Mouse (Mus musculus) intestine, postnatal 0 days (tissue): Measurements from ENCODE around the gene Zbtb20. TPM values are rescaled to one million over a fixed set of nuclear protein-coding genes. Genes with fewer than 3 reads are reported as not detected.

Source experiments
- ATAC-seq: fragments of 200-750 bp; cut with Nextera tagmentation; 2 replicates; pipeline ENCODE4 v1.8.0; 2017; ENCODE audit warnings: mild to moderate bottlenecking, moderate TSS enrichment, moderate library complexity
- H3K27ac ChIP-seq: fragments of 300-500 bp; sonication (generic); 2 replicates; pipeline ENCODE4 v1.5.1; 2014; ENCODE audit warnings: mild to moderate bottlenecking, low read depth, low read length, moderate library complexity
- H3K27me3 ChIP-seq: fragments of 300-500 bp; sonication (generic); replicated peaks from 2 replicates; pipeline ENCODE4 v1.6.1; 2014; ENCODE audit warnings: low read length, mixed read lengths; ENCODE audit not compliant: control insufficient read depth, insufficient read depth
- H3K36me3 ChIP-seq: fragments of 300-500 bp; sonication (generic); 2 replicates; pipeline ENCODE4 v1.6.1; 2014; ENCODE audit warnings: mild to moderate bottlenecking, moderate library complexity; ENCODE audit not compliant: control insufficient read depth, insufficient read depth
- H3K4me1 ChIP-seq: fragments of 300-500 bp; sonication (generic); replicated peaks from 2 replicates; pipeline ENCODE4 v1.6.1; 2014; ENCODE audit warnings: antibody characterized with exemption, low read length, mixed read lengths; ENCODE audit not compliant: control insufficient read depth, insufficient read depth
- H3K4me2 ChIP-seq: fragments of 300-500 bp; sonication (generic); replicated peaks from 2 replicates; pipeline ENCODE4 v1.6.1; 2014; ENCODE audit warnings: low read depth, mild to moderate bottlenecking, moderate library complexity
- H3K4me3 ChIP-seq: fragments of 300-500 bp; sonication (generic); 2 replicates; pipeline ENCODE4 v1.5.1; 2014; ENCODE audit warnings: low read depth, low read length
- H3K9ac ChIP-seq: fragments of 300-500 bp; sonication (generic); 2 replicates; pipeline ENCODE4 v1.6.1; 2014; ENCODE audit warnings: mild to moderate bottlenecking, low read depth, low read length
- H3K9me3 ChIP-seq: fragments of 300-500 bp; sonication (generic); 2 replicates; pipeline ENCODE4 v1.6.1; 2016; ENCODE audit warnings: mixed run types; ENCODE audit not compliant: control insufficient read depth
- CTCF ChIP-seq: sonication (generic); IDR thresholded peaks from 2 replicates; pipeline ENCODE4 v1.5.1; 2016; ENCODE audit warnings: low read depth, mild to moderate bottlenecking, control low read depth, antibody characterized with exemption, moderate library complexity
- WGBS: fragments of 180-500 bp; shearing (Covaris S2); extraction: QIAGEN DNeasy Blood & Tissue Kit; methylation state at CpG from one replicate; pipeline ENCODE4 v1.1.7; 2014; 5-methylcytosine and 5-hydroxymethylcytosine counted together
- polyA plus RNA-seq: library from polyadenylated mRNA; unstranded; fragments of >200 nt; fragmentation: Nextera tagmentation; extraction: Ambion mirVana; gene quantifications from 2 replicates; pipeline ENCODE4 v1.2.1, GENCODE M21; 2015

The Zbtb20 gene
- polyA plus RNA-seq, 1 experiment from 2014 or later, result 10.6 TPM

DNA sequence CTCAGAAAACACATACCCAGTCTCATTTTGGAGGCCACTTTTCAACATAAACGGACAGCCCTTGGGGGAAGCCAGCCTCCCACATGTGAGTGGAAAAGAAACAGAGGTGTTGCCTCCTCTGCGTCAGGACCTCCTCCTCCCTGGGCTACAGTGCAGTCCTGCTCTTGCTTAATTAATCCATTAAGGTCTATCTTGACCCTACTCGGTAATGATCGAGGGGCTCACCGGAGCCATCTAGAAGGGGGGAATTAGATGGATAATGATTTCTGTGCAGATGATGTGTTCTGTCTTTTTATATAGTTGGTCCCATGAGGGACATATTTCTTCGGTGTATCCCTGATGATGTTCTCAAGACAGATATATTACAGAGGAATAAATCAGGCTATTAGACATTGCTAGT, 655.6 kb downstream of the Zbtb20 start:
- Histone ChIP-seq H3K4me2 (no peak overlapping the region), H3K4me1 (no peaks in the 10 kb centered on the region), H3K9me3 (no peaks in the 10 kb centered on the region), H3K36me3 (no peaks in the 10 kb centered on the region), H3K27ac (no peak overlapping the region), H3K9ac (no peak overlapping the region), H3K27me3 (no peaks in the 10 kb centered on the region), H3K4me3 (no peak overlapping the region)
- no peak for TF ChIP-seq CTCF
- 89% methylated on average over 6 of the region's 6 CpGs for WGBS
- ATAC-seq, result no peak

GRCm38 (mm10) chr16:43534103-43534502, 658.4 kb downstream of the Zbtb20 start:
- no peak overlapping the region for H3K9ac ChIP-seq
- H3K27me3 ChIP-seq, result no peaks in the 10 kb centered on the region
- no peak overlapping the region for H3K27ac ChIP-seq
- H3K4me2 ChIP-seq, result no peak overlapping the region
- H3K4me1 ChIP-seq, result no peaks in the 10 kb centered on the region
- no peak overlapping the region for H3K4me3 ChIP-seq
- ATAC-seq, result no peak
- TF ChIP-seq CTCF, result no peak
- WGBS, result 93% methylated on average over 3 of the region's 3 CpGs
- H3K9me3 ChIP-seq, result no peaks in the 10 kb centered on the region
- no peaks in the 10 kb centered on the region for H3K36me3 ChIP-seq

- no peak for ATAC-seq
- 84% methylated on average over 1 of the region's 1 CpGs for WGBS
These were observed 660.2 kb downstream of the Zbtb20 start for GRCm38 (mm10) chr16:43535912-43536311.

DNA sequence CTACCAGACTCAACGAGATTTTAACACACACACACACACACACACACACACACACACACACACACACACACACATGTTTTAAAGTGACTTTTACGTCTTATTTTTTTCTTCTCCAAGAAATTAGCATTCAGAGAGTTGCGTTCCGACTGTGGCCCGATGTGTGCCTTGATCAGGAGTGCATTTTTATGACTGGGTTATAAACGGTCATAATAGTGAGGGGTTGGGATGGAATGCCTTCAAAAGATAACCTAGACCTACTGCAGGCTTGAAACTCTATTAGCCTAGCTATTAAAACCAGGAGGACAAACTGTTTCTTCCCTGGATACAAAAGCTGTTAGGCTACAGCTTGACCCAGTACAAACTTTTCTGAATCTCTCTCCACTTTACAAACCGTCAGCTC, 661.5 kb downstream of the Zbtb20 start:
- Histone ChIP-seq H3K9ac (no peak overlapping the region), H3K4me2 (no peak overlapping the region), H3K4me1 (no peaks in the 10 kb centered on the region), H3K36me3 (no peaks in the 10 kb centered on the region), H3K27ac (no peak overlapping the region), H3K9me3 (no peaks in the 10 kb centered on the region), H3K27me3 (no peaks in the 10 kb centered on the region), H3K4me3 (no peak overlapping the region)
- ATAC-seq, result no peak
- no peak for TF ChIP-seq CTCF
- WGBS, result 44% methylated on average over 7 of the region's 7 CpGs

More at GRCm38 (mm10) chr16:43535912-43536311, 660.2 kb downstream of the Zbtb20 start:
- Histone ChIP-seq H3K4me3 (no peak overlapping the region), H3K36me3 (no peaks in the 10 kb centered on the region), H3K27ac (no peak overlapping the region), H3K4me2 (no peak overlapping the region), H3K9me3 (no peaks in the 10 kb centered on the region), H3K4me1 (no peaks in the 10 kb centered on the region), H3K9ac (no peak overlapping the region), H3K27me3 (no peaks in the 10 kb centered on the region)
- TF ChIP-seq CTCF, result no peak

DNA sequence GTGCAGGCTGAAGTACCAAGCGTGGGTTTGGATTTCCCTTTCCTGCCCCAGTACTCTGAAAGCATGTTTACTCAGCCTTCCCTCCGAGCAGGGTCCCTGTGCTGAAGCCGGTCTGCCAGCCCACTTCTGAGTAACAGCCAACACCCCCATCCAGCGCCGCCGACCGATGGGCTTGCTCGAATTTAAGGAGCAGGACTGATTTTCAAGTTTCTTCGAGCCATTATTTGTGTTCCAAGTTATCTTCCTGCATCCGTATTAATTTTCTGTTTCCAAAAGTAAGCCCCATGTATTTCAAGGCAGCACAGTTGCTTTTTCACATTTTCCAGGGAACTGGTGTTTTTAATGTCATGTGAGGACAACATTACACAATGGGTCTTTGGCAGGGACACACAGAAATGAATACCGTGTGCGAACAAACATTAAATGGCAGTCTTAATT, 664.0 kb downstream of the Zbtb20 start:
- no peaks in the 10 kb centered on the region for H3K9me3 ChIP-seq
- H3K9ac ChIP-seq, result no peak overlapping the region
- H3K27ac ChIP-seq, result no peak overlapping the region
- H3K36me3 ChIP-seq, result no peaks in the 10 kb centered on the region
- 72% methylated on average over 12 of the region's 12 CpGs for WGBS
- H3K4me1 ChIP-seq, result no peaks in the 10 kb centered on the region
- H3K27me3 ChIP-seq, result no peaks in the 10 kb centered on the region
- ATAC-seq, result no peak
- TF ChIP-seq CTCF, result no peak
- H3K4me3 ChIP-seq, result no peak overlapping the region
- H3K4me2 ChIP-seq, result no peak overlapping the region

- WGBS, result 31% methylated on average over 3 of the region's 3 CpGs
- Histone ChIP-seq H3K27me3 (no peaks in the 10 kb centered on the region), H3K36me3 (no peaks in the 10 kb centered on the region), H3K9ac (no peak overlapping the region), H3K9me3 (no peaks in the 10 kb centered on the region), H3K4me3 (no peak overlapping the region), H3K4me2 (no peak overlapping the region), H3K27ac (no peak overlapping the region), H3K4me1 (no peaks in the 10 kb centered on the region)
- TF ChIP-seq CTCF, result peak; percentile 96
- ATAC-seq, result no peak
These were observed 664.4 kb downstream of the Zbtb20 start for GRCm38 (mm10) chr16:43540108-43540507.

GRCm38 (mm10) chr16:43540546-43541167, 665.0 kb downstream of the Zbtb20 start:
- H3K4me1 ChIP-seq, result no peaks in the 10 kb centered on the region
- no peak overlapping the region for H3K9ac ChIP-seq
- 89% methylated on average over 10 of the region's 10 CpGs for WGBS
- H3K4me2 ChIP-seq, result no peak overlapping the region
- no peak overlapping the region for H3K4me3 ChIP-seq
- H3K27me3 ChIP-seq, result no peaks in the 10 kb centered on the region
- H3K36me3 ChIP-seq, result no peaks in the 10 kb centered on the region
- no peaks in the 10 kb centered on the region for H3K9me3 ChIP-seq
- no peak for ATAC-seq
- TF ChIP-seq CTCF, result no peak
- H3K27ac ChIP-seq, result no peak overlapping the region
